Mouse (Mus musculus): ENCODE measurements around the gene Rab44.

- TF ChIP-seq CTCF (IDR thresholded peaks at IDR 0.05; ENCODE audit: extremely low read depth, insufficient read depth, insufficient read length, insufficient replicate concordance) = no peak
- no peak for TF ChIP-seq POLR2A (IDR thresholded peaks at IDR 0.05; ENCODE audit: low read depth, low read length)
These were observed 33.8 kb downstream of the Rab44 start for GRCm38 (mm10) chr17:29147773-29148172.

All from spleen, adult 2 months (tissue).